Mouse (Mus musculus): Measurements from ENCODE around the gene Zkscan3.

DNA sequence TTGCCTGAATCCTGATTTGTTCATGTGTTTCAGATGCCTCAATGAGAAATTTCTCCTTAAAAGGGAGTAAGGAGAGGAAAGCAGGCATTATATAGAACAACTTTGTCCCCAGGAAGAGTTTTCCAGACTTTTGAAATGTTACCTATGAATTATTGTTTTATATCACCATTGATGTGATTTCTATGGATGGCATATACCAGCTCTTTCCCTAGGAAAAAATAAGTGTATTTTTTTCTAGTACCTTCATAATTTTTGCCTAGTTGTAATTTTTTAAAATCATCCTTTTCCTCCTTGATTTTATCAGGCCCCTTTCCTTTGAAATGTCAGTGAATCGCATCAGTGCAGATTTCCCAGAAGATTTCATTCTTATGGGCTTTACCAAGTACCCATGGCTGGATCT, 55.9 kb downstream of the Zkscan3 start, which contains the start of gene Olfr1367:
- TF ChIP-seq POLR2A (IDR thresholded peaks at IDR 0.05; ENCODE audit: borderline replicate concordance, insufficient read depth, low read length) (no peak), CTCF (IDR thresholded peaks at IDR 0.05; ENCODE audit: borderline replicate concordance, insufficient read depth, low read depth, low read length) (no peak)

Data from cerebellum, adult 2 months (tissue).